Mouse (Mus musculus) heart, postnatal 0 days (tissue): Measurements from ENCODE around the gene Jdp2. TPM values are rescaled to one million over a fixed set of nuclear protein-coding genes. Genes with fewer than 3 reads are reported as not detected.

ENCODE experiments used
- ATAC-seq: fragments of 200-750 bp; cut with Nextera tagmentation; 2 replicates; pipeline ENCODE4 v1.8.0; 2017; ENCODE audit warnings: low read depth, moderate number of reproducible peaks, moderate library complexity; ENCODE audit not compliant: insufficient read depth
- DNase-seq: peaks from one replicate; pipeline ENCODE4 v3.0.0-alpha.2; 2016; ENCODE audit warnings: low spot score
- H3K27ac ChIP-seq: fragments of 300-500 bp; sonication (generic); 2 replicates; pipeline ENCODE4 v1.5.1; 2014; ENCODE audit warnings: low read depth, mild to moderate bottlenecking
- H3K27me3 ChIP-seq: fragments of 300-500 bp; sonication (generic); 2 replicates; pipeline ENCODE4 v1.6.1; 2014; ENCODE audit warnings: low read length, mixed read lengths; ENCODE audit not compliant: control insufficient read depth, insufficient read depth
- H3K36me3 ChIP-seq: fragments of 300-500 bp; sonication (generic); replicated peaks from 2 replicates; pipeline ENCODE4 v1.6.1; 2014; ENCODE audit warnings: low read length, mixed read lengths; ENCODE audit not compliant: control insufficient read depth, insufficient read depth
- H3K4me1 ChIP-seq: fragments of 300-500 bp; sonication (generic); 2 replicates; pipeline ENCODE4 v1.6.1; 2014; ENCODE audit warnings: antibody characterized with exemption; ENCODE audit not compliant: control insufficient read depth, insufficient read depth
- H3K4me2 ChIP-seq: fragments of 300-500 bp; sonication (generic); 2 replicates; pipeline ENCODE4 v1.6.1; 2014; ENCODE audit warnings: low read depth, mild to moderate bottlenecking, low read length, moderate library complexity
- H3K4me3 ChIP-seq: fragments of 300-500 bp; sonication (generic); 2 replicates; pipeline ENCODE4 v1.5.1; 2014; ENCODE audit warnings: low read depth, low read length
- H3K9ac ChIP-seq: fragments of 300-500 bp; sonication (generic); replicated peaks from 2 replicates; pipeline ENCODE4 v1.6.1; 2014; ENCODE audit warnings: low read depth, low read length, mixed read lengths
- H3K9me3 ChIP-seq: fragments of 300-500 bp; sonication (generic); replicated peaks from 2 replicates; pipeline ENCODE4 v1.6.1; 2016; ENCODE audit warnings: low read length; ENCODE audit not compliant: control insufficient read depth
- CTCF ChIP-seq: IDR thresholded peaks from 2 replicates; pipeline ENCODE4 v1.5.1; 2016; ENCODE audit warnings: antibody characterized with exemption, control low read depth, low read depth
- EP300 ChIP-seq: IDR thresholded peaks from 2 replicates; pipeline ENCODE4 v1.6.1; 2016; ENCODE audit warnings: antibody characterized with exemption, low read depth
- WGBS: fragments of 180-500 bp; shearing (Covaris S2); extraction: QIAGEN DNeasy Blood & Tissue Kit; methylation state at CpG from one replicate; pipeline ENCODE4 v1.1.7; 2014; 5-methylcytosine and 5-hydroxymethylcytosine counted together
- polyA plus RNA-seq: library from polyadenylated mRNA; unstranded; fragments of >200 nt; fragmentation: Nextera tagmentation; extraction: Ambion mirVana; gene quantifications from 2 replicates; pipeline ENCODE4 v1.2.1, GENCODE M21; 2015
- total RNA-seq: library from RNA; depleted of rRNA; stranded (reverse); fragments of >200 nt; gene quantifications from 2 replicates; pipeline ENCODE4 v1.2.3, GENCODE M21; 2014; ENCODE audit warnings: low replicate concordance; rRNA removed

Jdp2 gene
- total RNA-seq (17.6 and 17.9 TPM in 2 replicates), polyA plus RNA-seq (0.44 TPM in 1 of 2 replicates, not detected in the other)

DNA sequence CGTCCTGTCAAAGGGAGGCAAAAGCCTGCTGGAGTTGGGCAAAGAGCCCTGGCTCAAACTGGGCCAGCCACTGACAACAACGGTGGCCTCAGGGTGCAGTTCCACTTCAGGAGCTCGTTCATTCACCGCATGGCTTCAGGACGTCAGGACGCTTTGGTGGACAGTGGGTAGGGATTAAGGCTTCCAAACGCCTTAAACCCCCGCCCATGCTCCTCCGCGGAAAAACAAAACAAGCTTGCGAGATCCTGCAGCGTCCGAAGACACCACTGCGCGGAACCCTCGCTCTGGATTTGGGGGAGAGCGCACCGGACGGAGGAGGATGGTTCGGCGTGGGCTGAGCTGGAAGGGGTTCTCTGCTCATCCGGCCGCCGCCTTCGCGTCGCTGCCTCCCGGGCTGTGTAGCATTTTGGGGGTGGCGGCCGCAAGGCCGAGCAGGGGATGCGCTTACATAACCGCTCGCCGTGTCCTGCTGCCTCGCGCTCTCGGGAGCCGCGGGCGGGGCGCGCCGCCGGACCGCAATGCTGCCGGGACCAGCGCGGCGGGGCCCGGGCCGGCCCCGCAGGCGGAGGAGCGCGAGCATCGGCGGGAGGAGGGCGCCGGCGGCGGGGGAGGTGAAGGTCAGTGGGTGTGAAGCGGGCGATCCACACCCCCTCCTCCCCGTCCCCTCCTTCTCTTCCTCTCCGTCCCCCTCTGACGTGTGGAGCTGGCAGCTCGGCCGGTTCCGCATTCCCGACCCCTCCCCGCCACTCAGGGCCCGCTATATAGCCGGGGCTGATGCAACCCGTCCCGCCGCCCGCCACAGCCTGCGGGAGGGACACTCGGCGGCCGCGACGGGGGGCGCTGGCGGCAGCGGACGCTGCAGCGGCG, at the start of gene Jdp2:
TSS of gene Jdp2 (plus strand) at position 417 of the 867 bp plus-strand sequence.
- H3K4me1 ChIP-seq: peaks cover 26% of the 10 kb centered on the region
- H3K4me2 ChIP-seq: peak within 1 kb of the TSS; percentile 91
- DNase-seq: peak; percentile 91
- H3K27me3 ChIP-seq: no peaks in the 10 kb centered on the region
- H3K9me3 ChIP-seq: no peaks in the 10 kb centered on the region
- TF ChIP-seq CTCF: peak; percentile 6; the same call in 1 of the 2 replicates
- TF ChIP-seq EP300: no peak
- H3K36me3 ChIP-seq: no peaks in the 10 kb centered on the region
- WGBS: under 1% methylated on average over 57 of the region's 90 CpGs
- peak within 1 kb of the TSS; percentile 85 for H3K4me3 ChIP-seq
- peak within 1 kb of the TSS; percentile 94 for H3K9ac ChIP-seq
- ATAC-seq: peak; percentile 93
- H3K27ac ChIP-seq: peak within 1 kb of the TSS; percentile 91

DNA sequence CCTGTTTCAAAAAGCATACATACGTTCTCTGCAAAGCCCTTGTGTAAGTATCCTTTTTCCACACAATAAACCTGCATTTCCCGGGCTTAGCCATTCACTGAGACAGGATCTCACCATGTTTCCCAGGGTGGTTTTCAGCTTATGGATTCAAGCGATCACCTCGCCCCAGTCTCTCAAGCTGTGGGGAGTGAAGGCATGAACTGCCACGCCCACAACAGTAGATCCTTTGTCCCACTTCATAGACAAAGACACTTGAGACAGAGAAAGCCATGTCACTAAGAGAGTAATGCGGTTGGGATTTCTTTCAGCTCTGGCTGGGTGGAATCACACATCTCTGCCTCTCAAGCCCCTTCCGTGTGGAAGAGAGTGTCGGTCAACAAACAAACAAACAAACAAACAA, 49.2 kb upstream of the Jdp2 start:
- H3K27ac ChIP-seq: no peak overlapping the region
- peaks cover 15% of the 10 kb centered on the region; the same call in 1 of the 2 replicates for H3K4me1 ChIP-seq
- no peak overlapping the region for H3K4me3 ChIP-seq
- ATAC-seq (no peak), DNase-seq (no peak)
- TF ChIP-seq CTCF: no peak
- no peak for TF ChIP-seq EP300
- no peaks in the 10 kb centered on the region for H3K27me3 ChIP-seq
- no peaks in the 10 kb centered on the region for H3K9me3 ChIP-seq
- 83% methylated on average over 8 of the region's 8 CpGs for WGBS
- H3K36me3 ChIP-seq: no peaks in the 10 kb centered on the region
- no peak overlapping the region for H3K4me2 ChIP-seq
- no peak overlapping the region for H3K9ac ChIP-seq

DNA sequence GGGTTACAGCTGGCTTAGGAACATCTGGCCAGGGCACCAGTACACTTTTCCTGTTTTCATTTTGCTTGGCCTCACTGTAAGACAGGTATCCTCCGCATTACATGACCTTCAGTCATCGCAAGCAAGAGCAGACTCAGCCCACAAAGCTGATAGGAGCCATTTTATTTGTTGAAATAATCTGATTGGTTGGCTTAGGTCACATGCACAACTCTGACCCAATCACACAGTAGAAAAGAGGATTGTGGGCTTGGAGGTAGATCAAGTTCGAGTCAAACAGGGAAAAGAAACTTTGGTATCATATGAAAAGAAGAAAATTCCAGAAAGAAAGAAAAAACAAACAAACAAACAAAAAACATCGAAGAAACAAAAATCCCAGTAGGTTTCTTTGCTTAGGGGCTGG, 48.4 kb upstream of the Jdp2 start:
- no peak overlapping the region for H3K4me2 ChIP-seq
- DNase-seq (no peak), ATAC-seq (no peak)
- H3K4me1 ChIP-seq: 0 out of 2 replicates have a peak, but pooled peaks cover 10% of the 10 kb centered on the region
- 87% methylated on average over 4 of the region's 4 CpGs for WGBS
- no peak overlapping the region for H3K4me3 ChIP-seq
- H3K27ac ChIP-seq: no peak overlapping the region
- TF ChIP-seq EP300: no peak
- TF ChIP-seq CTCF: no peak
- H3K27me3 ChIP-seq: no peaks in the 10 kb centered on the region
- H3K9ac ChIP-seq: no peak overlapping the region
- no peaks in the 10 kb centered on the region for H3K9me3 ChIP-seq
- no peaks in the 10 kb centered on the region for H3K36me3 ChIP-seq

DNA sequence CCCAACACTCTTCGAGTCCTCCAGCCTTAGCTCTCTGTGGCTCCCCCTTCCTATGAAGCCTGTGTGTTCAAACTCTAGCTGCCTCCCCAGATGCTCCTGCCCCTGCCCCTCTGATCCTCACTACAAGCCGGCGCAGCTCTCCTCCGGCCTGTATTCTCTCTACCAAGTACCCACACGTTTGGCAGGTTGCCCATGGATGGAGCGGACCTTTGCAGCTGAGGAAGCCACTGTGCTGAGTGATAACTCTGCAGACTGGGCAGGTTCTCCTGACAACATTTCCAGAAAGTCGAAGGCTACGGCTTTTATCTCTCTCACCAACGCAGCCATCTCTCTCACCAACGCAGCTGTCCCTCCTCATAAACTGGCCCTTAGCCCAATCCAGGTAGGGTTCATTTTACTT, 39.5 kb upstream of the Jdp2 start:
- Histone ChIP-seq H3K9ac (no peak overlapping the region), H3K4me2 (no peak overlapping the region), H3K36me3 (no peaks in the 10 kb centered on the region), H3K27me3 (no peaks in the 10 kb centered on the region), H3K9me3 (no peaks in the 10 kb centered on the region), H3K4me3 (no peak overlapping the region), H3K27ac (no peak overlapping the region), H3K4me1 (no peaks in the 10 kb centered on the region)
- ATAC-seq: no peak
- 29% methylated on average over 10 of the region's 10 CpGs for WGBS
- DNase-seq: no peak
- TF ChIP-seq CTCF: no peak
- no peak for TF ChIP-seq EP300

DNA sequence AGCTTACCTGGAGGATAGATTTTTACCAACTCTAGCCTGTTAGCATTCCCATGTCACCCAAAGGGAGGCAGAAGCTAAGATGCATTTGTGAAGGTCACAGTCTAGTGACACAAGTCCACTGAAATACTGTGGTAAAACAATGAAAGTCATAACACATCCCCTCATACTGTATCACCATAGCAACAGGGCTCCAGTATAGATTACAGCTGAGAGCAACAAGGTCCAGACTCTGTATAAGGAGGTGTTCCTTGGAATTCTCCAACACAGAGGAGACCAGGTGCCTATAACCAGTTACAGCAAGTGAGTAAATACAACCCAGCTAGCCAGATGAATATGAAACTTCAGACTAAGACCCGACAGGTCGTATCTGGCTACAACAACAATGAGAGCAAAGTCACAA, 33.4 kb upstream of the Jdp2 start:
- DNase-seq (no peak), ATAC-seq (no peak)
- Histone ChIP-seq H3K27ac (no peak overlapping the region), H3K4me1 (peaks cover 7% of the 10 kb centered on the region), H3K4me2 (no peak overlapping the region), H3K27me3 (no peaks in the 10 kb centered on the region), H3K4me3 (no peak overlapping the region), H3K36me3 (no peaks in the 10 kb centered on the region), H3K9ac (no peak overlapping the region), H3K9me3 (no peaks in the 10 kb centered on the region)
- WGBS: 86% methylated on average over 2 of the region's 2 CpGs
- no peak for TF ChIP-seq CTCF
- no peak for TF ChIP-seq EP300
